Mouse (Mus musculus) adipocyte (in vitro differentiated cells): ENCODE data around the gene Mthfd1.
A peak's percentile ranks its signal among the peaks of the same experiment; 100 is the strongest.

Source experiments
- DNase-seq: peaks from one replicate; pipeline ENCODE4 v3.0.0-alpha.2; 2016; ENCODE audit warnings: low spot score

Gene Mthfd1

GRCm38 (mm10) chr12:76349680-76350220 is 94.7 kb downstream of the Mthfd1 start:
- DNase-seq, result no peak

GRCm38 (mm10) chr12:76360868-76361267 is 105.8 kb downstream of the Mthfd1 start:
- no peak for DNase-seq

- DNase-seq, result no peak
Observed at GRCm38 (mm10) chr12:76361405-76362302, 106.6 kb downstream of the Mthfd1 start.

GRCm38 (mm10) chr12:76362303-76362676 is 107.2 kb downstream of the Mthfd1 start:
- DNase-seq, result no peak

GRCm38 (mm10) chr12:76366276-76366675 is 111.2 kb downstream of the Mthfd1 start:
- DNase-seq, result no peak

GRCm38 (mm10) chr12:76367096-76367995 is 112.2 kb downstream of the Mthfd1 start:
- peak; percentile 45 for DNase-seq

- peak; percentile 24 for DNase-seq
Observed at GRCm38 (mm10) chr12:76368201-76368789, 113.2 kb downstream of the Mthfd1 start.

- peak; percentile 62 for DNase-seq
Observed at GRCm38 (mm10) chr12:76368790-76369205, 113.7 kb downstream of the Mthfd1 start.
